Mouse (Mus musculus) common myeloid progenitor, adult 5-6 weeks (primary cell): ENCODE results near the gene St6galnac5. TPM values are rescaled to one million over a fixed set of nuclear protein-coding genes. Genes with fewer than 3 reads are reported as not detected.

ENCODE experiments used
- ATAC-seq: replicated peaks from 2 replicates; pipeline ENCODE4 v1.8.0; 2016; ENCODE audit warnings: low read depth, mild to moderate bottlenecking, moderate TSS enrichment, inconsistent platforms; ENCODE audit not compliant: poor library complexity, severe bottlenecking
- total RNA-seq: library from RNA; stranded (forward); fragments of 200-1000, 187-1606 nt; gene quantifications from 2 replicates; pipeline ENCODE4 v1.2.3, GENCODE M21; 2017

The St6galnac5 gene
- not detected in 2 replicates for total RNA-seq

DNA sequence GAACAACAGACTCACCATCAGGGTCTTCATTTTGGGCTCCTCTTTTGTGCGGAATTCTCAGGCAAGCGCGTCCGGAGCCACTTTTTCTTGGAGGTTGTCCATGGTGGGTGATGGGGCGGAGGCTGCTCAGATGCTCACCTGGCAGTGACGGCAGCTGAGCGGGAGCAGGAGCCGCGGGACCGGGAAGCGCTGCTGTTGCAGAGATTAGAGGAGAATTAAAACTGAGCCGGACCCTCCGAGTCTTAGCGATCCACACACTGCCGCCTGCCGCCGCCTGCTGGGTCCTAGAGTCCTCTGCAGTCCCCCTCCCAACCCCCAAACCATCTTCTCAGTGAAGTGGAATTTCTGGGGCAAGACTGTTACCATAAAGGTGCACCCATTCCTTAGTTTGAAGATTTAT lies at the start of gene St6galnac5:
Gene St6galnac5, minus strand, starts transcription at position 259 of the 400 bp plus-strand sequence.
- ATAC-seq = no peak

- ATAC-seq = no peak
Measured at GRCm38 (mm10) chr3:153030756-153031155, 48.7 kb upstream of the St6galnac5 start.

DNA sequence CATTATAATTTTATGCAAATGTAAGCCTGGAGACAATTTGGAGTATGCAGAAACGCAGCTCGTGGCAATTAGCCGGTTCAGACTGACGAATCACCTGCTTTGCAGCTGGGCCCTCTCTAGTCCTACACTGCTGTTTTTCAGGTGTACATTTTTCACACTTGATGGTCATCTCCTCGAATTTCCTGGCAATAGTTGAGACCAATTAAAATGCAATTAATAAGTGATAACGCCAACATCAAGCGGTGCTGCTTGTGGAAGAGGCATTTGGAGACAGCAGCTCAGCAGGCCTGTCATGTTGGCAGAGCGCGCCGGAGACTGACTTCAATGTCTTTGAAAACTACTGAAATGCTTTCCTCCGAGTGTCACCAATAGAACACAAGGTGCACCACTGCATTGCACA lies 42.0 kb upstream of the St6galnac5 start:
- no peak for ATAC-seq

- ATAC-seq = no peak
Measured at GRCm38 (mm10) chr3:153018051-153018450, 36.0 kb upstream of the St6galnac5 start.

DNA sequence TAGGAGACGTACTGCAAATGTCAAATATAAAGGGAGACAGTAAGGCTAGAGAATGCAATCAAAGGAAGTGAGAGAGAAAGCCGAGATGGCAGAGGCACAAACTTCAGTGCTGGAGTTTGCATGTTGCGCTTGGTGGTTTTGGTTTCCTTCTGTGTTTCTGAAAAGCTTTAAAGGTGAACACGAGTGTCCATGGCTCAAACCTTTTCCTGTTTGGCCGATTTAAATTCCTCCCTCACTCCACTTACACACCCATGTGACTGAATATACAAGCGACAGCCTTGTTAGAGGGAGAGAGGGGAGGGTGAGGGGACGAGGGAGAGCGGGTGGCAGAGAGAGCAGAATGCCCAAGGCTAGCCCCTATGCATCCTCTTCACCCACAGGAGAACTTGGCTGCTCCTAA lies 34.3 kb upstream of the St6galnac5 start:
- ATAC-seq = peak; percentile 47; the same call in 1 of the 2 replicates

DNA sequence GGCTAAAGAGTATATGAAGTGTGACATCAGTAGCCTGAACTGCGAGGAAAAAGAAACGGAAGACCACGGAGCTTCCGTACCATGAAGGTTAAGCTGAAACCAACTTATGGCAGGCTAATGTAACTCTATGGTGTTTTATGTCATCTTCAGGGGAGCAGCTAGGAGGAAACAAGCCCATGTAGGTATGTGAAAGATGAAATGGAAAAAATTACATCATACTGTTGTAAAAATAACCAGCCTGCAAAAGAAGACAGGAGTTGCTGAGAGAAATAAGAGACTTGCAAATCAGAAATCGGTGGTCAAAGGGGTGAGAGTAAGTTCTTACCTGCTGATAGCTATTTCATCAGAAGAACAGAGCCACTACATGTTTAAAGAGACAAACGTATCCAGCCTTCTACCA lies 24.8 kb upstream of the St6galnac5 start:
- ATAC-seq = no peak

DNA sequence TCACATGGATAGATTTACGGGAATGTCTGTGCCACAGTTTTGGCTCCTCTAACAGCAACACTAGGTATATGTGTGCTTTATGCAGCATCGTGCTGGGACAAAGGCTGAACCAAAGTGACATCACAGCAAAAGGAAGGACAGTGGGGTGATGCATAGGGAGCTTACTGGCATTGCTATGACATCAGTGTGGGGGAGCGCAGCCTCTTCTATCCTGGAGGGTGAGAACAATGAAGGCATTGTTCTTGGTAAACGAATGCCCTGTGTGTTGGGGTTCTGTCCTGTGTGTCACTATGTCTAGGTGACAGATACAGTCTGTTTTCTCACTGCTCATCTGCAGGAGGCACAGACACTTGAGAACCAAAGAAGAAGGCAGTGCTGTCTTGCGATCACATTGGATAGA lies 16.9 kb upstream of the St6galnac5 start:
- no peak for ATAC-seq

GRCm38 (mm10) chr3:152998106-152998505 lies 16.1 kb upstream of the St6galnac5 start:
- no peak for ATAC-seq

GRCm38 (mm10) chr3:152993608-152994007 lies 11.6 kb upstream of the St6galnac5 start:
- no peak for ATAC-seq

DNA sequence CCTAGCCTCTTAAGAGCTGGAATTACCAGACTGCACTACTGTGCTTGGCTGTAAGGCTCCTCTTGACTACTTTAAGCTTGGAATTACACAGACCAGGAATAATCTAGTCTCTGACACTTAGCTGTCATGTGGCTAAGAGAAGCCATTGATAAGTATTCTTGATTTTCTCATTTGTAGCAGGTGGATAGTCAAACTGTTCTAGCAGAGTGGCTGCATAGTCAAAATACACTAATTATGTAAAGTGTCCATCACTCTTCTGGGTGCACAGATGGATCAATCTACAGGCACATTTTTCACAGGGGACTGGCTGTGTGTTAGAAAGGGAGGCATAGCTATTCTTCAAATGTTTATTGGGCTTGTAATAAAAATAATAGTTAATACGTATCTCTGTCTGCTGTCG lies 8.7 kb upstream of the St6galnac5 start:
- no peak for ATAC-seq

DNA sequence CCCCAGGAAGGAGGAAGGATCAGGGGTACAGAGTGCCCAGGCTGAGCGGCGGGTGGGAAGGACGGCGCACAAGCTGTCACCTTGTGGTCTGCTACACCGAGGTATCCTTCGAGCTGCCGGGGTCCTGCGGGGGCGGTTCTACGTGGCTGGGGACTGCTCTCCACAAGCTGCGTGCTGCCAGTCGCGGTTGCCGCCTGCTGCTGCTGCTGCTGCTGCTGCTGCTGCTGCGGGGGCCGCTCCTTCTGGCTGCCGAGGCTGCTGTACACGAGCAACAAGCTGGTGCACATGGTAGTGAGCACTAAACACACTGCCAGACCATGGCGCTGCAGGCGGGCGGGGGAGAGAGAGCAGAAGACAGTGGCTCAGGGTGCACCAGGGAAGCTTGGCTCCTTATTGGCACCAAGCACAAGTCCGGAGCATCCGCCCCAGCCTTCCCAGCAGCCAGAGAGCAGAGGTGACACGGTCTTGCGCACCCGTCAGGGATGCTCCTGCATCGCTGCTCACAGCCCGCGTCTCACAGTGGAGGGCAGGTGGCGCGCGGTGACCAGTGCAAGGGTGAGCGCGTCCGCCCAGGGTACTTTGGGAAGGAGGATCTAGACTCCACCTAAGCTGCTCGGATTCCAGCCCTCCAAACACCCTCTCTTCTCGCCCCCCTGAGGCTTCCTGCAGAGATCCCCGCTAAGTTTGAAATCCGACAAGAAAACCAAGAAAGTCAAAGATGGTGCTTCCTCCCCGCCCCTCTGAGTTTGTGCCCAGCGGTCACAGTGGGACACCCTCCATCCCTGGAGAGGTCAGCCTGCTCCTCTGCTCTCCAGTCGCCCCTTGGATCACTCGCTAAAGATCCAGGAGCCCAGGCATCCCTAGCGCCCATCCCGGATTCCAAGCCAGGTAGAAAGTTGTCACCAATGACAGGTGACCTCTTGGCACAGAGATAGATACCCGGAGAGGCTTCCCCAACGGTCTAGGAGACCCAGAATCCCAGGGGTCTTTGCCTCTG lies 770 bp downstream of the St6galnac5 start:
- ATAC-seq = peak; percentile 31

- no peak for ATAC-seq
Measured at GRCm38 (mm10) chr3:152980431-152980830, 1.6 kb downstream of the St6galnac5 start.

DNA sequence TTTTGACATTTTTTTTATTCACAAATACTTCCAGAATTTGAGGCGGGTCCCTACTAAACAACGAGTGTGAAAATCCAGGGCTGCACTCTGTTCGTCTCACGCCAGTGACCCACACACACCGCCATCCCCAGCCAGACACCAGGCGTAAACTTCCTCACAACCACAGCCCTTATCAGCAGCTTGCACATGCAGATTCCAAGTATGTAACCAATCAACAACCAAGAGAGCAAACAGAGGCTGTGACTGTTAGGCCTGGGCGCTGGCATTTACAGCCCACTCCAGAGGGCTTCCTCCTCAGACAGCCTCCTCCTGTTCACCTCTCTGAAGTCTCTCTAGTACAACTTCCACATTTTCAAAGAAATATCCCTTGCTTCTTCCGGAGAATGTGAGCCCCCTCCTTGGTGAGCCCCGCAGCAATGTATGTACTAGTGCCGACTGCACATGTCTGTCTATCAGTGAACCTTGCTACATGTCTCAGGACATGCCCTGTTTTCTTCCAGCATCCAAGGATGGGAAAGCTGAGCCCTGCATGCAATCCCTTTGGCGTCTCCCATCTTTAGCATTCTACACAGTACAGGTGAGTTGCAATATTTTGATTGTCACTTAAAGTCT lies 2.5 kb downstream of the St6galnac5 start:
- ATAC-seq = peak; percentile 93

GRCm38 (mm10) chr3:152971373-152971772 lies 10.7 kb downstream of the St6galnac5 start:
- no peak for ATAC-seq

GRCm38 (mm10) chr3:152969774-152970347 lies 12.2 kb downstream of the St6galnac5 start:
- ATAC-seq = peak; percentile 78

DNA sequence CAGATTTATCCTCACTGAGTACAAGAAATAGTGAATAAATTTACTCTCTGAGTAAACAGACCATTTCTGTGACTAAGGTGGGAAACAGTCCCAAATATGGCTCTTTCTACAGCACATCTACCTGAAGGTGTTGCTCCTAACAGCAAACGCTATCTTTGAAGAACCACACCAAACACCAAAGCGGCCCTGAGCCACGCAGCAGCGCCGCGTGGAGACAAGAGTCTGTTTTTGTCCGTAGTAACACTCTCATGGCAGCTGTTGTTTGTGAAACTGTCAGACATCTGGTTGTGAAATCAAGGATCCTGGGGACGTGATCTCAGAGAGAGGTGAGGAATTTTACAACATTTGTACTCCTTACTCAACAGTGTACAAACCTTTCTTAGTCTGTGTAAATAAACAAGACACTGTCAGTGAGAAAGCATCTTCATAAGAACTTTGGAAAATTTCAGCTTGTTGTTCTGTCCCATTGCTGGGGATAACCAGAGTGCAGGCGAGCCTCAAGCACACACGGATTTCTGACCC lies 20.1 kb downstream of the St6galnac5 start:
- ATAC-seq = no peak

DNA sequence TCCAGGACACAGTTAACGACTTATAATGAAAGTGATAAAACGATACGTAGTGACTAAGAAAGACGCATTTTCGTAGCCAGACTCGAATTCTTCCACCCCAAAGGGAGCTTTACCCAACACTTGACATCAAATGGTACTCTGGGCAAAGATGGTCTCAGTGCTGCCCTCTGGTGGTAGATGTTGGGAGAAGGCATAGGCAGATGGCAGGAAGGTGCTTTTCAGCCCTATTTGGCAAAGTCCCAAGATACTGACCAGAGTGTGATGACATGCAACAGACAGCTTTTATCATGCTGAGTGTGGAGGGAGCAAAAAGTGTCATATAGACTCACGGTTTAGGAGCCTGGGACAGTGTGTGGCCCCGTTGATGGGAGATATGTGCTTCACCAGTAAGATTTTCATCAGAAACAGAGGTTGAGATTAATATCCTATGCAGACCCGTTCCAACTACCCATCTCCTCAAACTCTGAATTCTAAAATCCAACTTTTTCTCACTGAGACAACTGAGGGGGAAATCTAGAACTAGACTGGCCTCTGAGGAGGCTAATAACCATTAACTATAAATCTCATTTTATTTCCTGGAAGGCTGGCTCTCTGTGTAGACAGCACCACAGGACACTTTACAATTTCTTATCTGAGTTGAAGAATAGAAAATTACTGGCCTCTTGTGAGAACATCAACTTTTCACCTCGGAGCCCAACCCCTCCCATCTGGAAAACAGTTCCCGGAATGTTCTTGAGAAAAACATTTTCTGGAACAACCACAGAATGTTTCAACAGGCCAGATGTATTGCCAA lies 23.5 kb downstream of the St6galnac5 start:
- ATAC-seq = peak; percentile 50; the same call in 1 of the 2 replicates

DNA sequence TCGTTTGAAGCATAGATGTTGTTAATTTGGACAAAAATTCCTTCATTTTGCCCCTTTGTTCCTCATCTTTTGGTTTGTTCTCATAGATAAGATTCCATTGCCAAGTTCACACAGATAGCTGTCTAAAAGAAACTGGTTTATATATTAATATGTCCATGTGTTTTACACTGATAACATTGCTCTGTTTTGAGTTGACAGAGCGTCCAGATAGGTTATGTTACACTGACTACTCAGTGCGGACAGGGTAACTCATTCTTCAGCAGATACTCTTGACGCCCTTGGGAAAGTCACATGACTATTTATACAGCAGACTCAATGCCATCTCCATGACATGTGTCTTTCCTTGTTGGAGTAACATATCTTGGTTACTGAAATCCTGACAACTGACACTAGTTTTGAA lies 25.3 kb downstream of the St6galnac5 start:
- ATAC-seq = no peak

GRCm38 (mm10) chr3:152956038-152956437 lies 26.0 kb downstream of the St6galnac5 start:
- no peak for ATAC-seq
